Mouse (Mus musculus): Measurements from ENCODE around the gene Slc29a3.
"Not testable (repeated sequence)": the region's sequence is repeated elsewhere in the genome, so short reads cannot be mapped to it uniquely, and the experiment has no call there.

The Slc29a3 gene

GRCm38 (mm10) chr10:60767400-60767799 lies 14.8 kb upstream of the Slc29a3 start:
- no peak for DNase-seq (ENCODE audit: low spot score in 2 of 2)

- no peak for DNase-seq (ENCODE audit: low spot score in 2 of 2)
Measured at GRCm38 (mm10) chr10:60762126-60762525, 9.5 kb upstream of the Slc29a3 start.

GRCm38 (mm10) chr10:60760377-60760776 lies 7.8 kb upstream of the Slc29a3 start:
- peak; percentile 93 to 95 for DNase-seq (ENCODE audit: low spot score in 2 of 2)

- peak; percentile 73 to 79 for DNase-seq (ENCODE audit: low spot score in 2 of 2)
Measured at GRCm38 (mm10) chr10:60756992-60757391, 4.4 kb upstream of the Slc29a3 start.

GRCm38 (mm10) chr10:60756146-60756545 lies 3.6 kb upstream of the Slc29a3 start:
- DNase-seq (ENCODE audit: low spot score in 2 of 2) = no peak

GRCm38 (mm10) chr10:60753941-60754340 lies 1.3 kb upstream of the Slc29a3 start:
- no peak for DNase-seq (ENCODE audit: low spot score in 2 of 2)

- no peak for DNase-seq (ENCODE audit: low spot score in 2 of 2)
Measured at GRCm38 (mm10) chr10:60753261-60753660, 667 bp upstream of the Slc29a3 start.

- no peak for DNase-seq (ENCODE audit: low spot score in 2 of 2)
Measured at GRCm38 (mm10) chr10:60747667-60748212, 4.9 kb downstream of the Slc29a3 start.

GRCm38 (mm10) chr10:60746512-60746911 lies 6.1 kb downstream of the Slc29a3 start:
- no peak for DNase-seq (ENCODE audit: low spot score in 2 of 2)

GRCm38 (mm10) chr10:60744543-60745290 lies 7.9 kb downstream of the Slc29a3 start:
- DNase-seq (ENCODE audit: low spot score in 2 of 2) = no peak

GRCm38 (mm10) chr10:60743681-60744080 lies 8.9 kb downstream of the Slc29a3 start:
- DNase-seq (ENCODE audit: low spot score in 2 of 2) = no peak

- no peak for DNase-seq (ENCODE audit: low spot score in 2 of 2)
Measured at GRCm38 (mm10) chr10:60742942-60743341, 9.7 kb downstream of the Slc29a3 start.

GRCm38 (mm10) chr10:60742296-60742695 lies 10.3 kb downstream of the Slc29a3 start:
- DNase-seq (ENCODE audit: low spot score in 2 of 2) = not testable (repeated sequence)

GRCm38 (mm10) chr10:60741435-60741834 lies 11.2 kb downstream of the Slc29a3 start:
- DNase-seq (ENCODE audit: low spot score in 2 of 2) = no peak

GRCm38 (mm10) chr10:60739619-60740363 lies 12.8 kb downstream of the Slc29a3 start:
- no peak for DNase-seq (ENCODE audit: low spot score in 2 of 2)

- DNase-seq (ENCODE audit: low spot score in 2 of 2) = no peak
Measured at GRCm38 (mm10) chr10:60737886-60738640, 14.5 kb downstream of the Slc29a3 start.

- no peak for DNase-seq (ENCODE audit: low spot score in 2 of 2)
Measured at GRCm38 (mm10) chr10:60737169-60737728, 15.3 kb downstream of the Slc29a3 start.

GRCm38 (mm10) chr10:60735737-60736136 lies 16.9 kb downstream of the Slc29a3 start:
- DNase-seq (ENCODE audit: low spot score in 2 of 2) = no peak

GRCm38 (mm10) chr10:60733471-60733870 lies 19.1 kb downstream of the Slc29a3 start:
- DNase-seq (ENCODE audit: low spot score in 2 of 2) = no peak

- DNase-seq (ENCODE audit: low spot score in 2 of 2) = no peak
Measured at GRCm38 (mm10) chr10:60732397-60732861, 20.2 kb downstream of the Slc29a3 start.

GRCm38 (mm10) chr10:60731742-60732141 lies 20.9 kb downstream of the Slc29a3 start:
- DNase-seq (ENCODE audit: low spot score in 2 of 2) = peak in 1 of 2 experiments; percentile 15

GRCm38 (mm10) chr10:60727301-60727700 lies 25.3 kb downstream of the Slc29a3 start:
- DNase-seq (ENCODE audit: low spot score in 2 of 2) = no peak
